Mouse (Mus musculus): ENCODE results near the gene Gm609. TPM values are rescaled to one million over a fixed set of nuclear protein-coding genes. Genes with fewer than 3 reads are reported as not detected.
"Not testable (repeated sequence)": the region's sequence is repeated elsewhere in the genome, so short reads cannot be mapped to it uniquely, and the experiment has no call there.

Gm609 gene
- polyA plus RNA-seq (2015; fragmentation: Nextera tagmentation; extraction: Ambion mirVana), result 0.08 TPM in 1 of 2 replicates, not detected in the other

DNA sequence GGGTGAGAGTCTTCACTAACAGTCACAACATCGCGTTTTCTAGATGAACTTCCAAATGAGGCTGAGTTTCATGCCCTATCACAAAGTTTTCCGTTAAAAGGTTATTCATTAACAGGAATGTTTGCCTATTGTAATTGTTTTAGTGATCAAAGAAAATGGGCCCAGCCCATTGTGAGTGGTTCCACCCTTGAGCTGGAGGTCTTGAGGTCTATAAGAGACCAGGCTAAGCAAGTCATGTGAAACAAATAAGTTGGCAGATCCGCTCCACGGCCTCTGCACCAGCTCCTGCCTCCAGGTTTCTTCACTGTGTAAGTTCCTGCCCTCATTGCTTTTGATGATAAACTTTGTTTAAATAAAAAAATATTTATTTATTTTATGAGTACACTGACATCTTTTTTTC is at the start of gene Gm609:
TSS of gene Gm609 (minus strand) at position 43 of the 400 bp plus-strand sequence.
- Histone ChIP-seq H3K4me2 (no peak within 1 kb of the TSS), H3K4me1 (no peaks in the 10 kb centered on the region), H3K9ac (replicated peaks) (no peak within 1 kb of the TSS), H3K9me3 (replicated peaks) (no peaks in the 10 kb centered on the region), H3K4me3 (replicated peaks) (no peak within 1 kb of the TSS), H3K27me3 (replicated peaks) (no peaks in the 10 kb centered on the region), H3K27ac (replicated peaks) (no peak within 1 kb of the TSS), H3K36me3 (no peaks in the 10 kb centered on the region)
- ATAC-seq (ENCODE audit: low FRiP score), result no peak
- 76% methylated on average over 5 of the region's 5 CpGs for WGBS

DNA sequence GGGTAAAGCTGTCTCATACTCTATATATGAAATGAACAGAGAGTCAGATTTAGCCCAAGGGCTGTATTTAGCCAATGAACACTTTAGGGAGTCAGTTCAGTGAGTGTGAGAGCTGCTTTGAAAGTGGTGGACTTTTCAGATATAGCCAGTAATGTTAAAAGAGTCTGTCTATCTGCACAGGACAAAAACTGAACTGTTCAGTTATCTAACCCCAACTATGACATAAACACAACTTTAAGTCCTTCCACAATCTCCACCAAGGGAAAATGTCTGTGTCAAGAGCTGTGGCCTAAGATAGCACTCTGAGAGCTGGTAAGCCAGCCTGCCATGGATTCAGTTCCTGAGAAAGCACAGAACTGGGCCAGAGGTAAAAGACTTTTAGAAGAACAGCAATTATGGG is 49.3 kb upstream of the Gm609 start:
- Histone ChIP-seq H3K4me3 (replicated peaks) (no peak overlapping the region), H3K27me3 (replicated peaks) (no peaks in the 10 kb centered on the region), H3K4me1 (no peaks in the 10 kb centered on the region), H3K4me2 (no peak overlapping the region), H3K27ac (replicated peaks) (no peak overlapping the region), H3K36me3 (no peaks in the 10 kb centered on the region), H3K9me3 (replicated peaks) (no peaks in the 10 kb centered on the region), H3K9ac (replicated peaks) (no peak overlapping the region)
- ATAC-seq (ENCODE audit: low FRiP score), result no peak

DNA sequence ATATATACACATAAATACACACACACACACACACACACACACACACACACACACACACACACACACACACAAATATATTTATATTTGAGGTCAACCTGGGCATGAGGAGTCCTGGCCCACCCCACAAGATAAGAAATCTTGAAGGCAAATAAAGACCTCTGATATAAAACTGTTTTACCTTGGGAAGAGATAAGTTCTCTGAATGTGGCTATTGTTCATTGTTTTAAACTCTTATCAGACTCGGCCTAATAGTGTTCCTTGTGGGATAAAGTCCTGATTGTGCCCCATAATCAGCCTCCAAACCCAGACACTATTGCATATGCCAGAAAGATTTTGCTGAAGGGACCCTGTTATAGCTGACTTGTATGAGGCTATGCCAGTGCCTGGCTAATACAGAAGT is 45.6 kb upstream of the Gm609 start:
- 88% methylated on average over 1 of the region's 1 CpGs for WGBS
- not testable (repeated sequence) for H3K27me3 ChIP-seq (replicated peaks); H3K9me3 ChIP-seq (replicated peaks); H3K36me3 ChIP-seq; H3K4me1 ChIP-seq; H3K9ac ChIP-seq (replicated peaks); ATAC-seq (ENCODE audit: low FRiP score); H3K4me3 ChIP-seq (replicated peaks); H3K27ac ChIP-seq (replicated peaks); H3K4me2 ChIP-seq

DNA sequence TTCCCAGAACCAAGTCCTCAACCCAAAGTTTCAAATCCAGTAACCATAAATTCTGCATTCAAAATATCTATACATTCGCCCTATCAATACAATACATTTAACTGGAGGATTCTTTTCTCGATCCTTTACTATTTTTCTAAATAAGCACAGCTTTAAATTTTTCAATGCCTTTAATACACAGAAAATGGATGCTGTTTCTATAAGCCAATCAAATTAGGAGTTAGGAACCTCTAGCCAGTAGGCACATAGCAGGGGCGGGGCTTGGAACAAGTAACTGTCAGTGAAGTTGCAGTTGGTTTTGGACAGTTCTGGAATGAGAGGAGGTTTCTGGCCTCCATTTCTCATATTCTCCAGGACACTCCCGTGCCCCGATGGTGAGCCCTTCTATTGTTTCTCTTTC is 42.2 kb upstream of the Gm609 start, which contains the start of gene Slc9c1:
TSS of gene Slc9c1 (plus strand) at position 301 of the 400 bp plus-strand sequence.
- Histone ChIP-seq H3K9ac (replicated peaks) (no peak within 1 kb of the TSS), H3K9me3 (replicated peaks) (no peaks in the 10 kb centered on the region), H3K4me3 (replicated peaks) (no peak within 1 kb of the TSS), H3K27ac (replicated peaks) (no peak within 1 kb of the TSS), H3K27me3 (replicated peaks) (no peaks in the 10 kb centered on the region), H3K4me2 (no peak within 1 kb of the TSS), H3K36me3 (no peaks in the 10 kb centered on the region), H3K4me1 (no peaks in the 10 kb centered on the region)
- WGBS, result 95% methylated on average over 5 of the region's 5 CpGs
- no peak for ATAC-seq (ENCODE audit: low FRiP score)

DNA sequence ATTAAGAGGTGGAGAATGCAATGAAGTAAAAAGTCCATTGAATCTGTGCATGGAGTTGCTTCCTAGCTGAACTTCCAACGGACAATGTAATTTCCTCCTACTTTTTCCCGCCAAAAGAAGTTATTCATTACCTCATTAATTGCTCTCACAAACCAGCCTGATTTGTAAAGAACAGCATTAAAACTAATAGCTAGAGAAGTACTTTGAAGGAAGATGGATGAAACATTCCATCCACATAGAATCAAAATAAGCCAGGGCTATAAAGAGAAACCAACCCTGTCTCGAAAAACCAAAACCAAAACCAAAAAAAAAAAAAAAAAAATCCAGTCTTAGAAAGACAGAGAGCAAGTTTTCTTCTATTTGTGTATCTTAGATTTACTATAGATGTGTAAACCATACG is 39.2 kb upstream of the Gm609 start, which contains the start of gene Gm17783:
TSS of gene Gm17783 (minus strand) at position 101 of the 400 bp plus-strand sequence.
- Histone ChIP-seq H3K27me3 (replicated peaks) (no peaks in the 10 kb centered on the region), H3K36me3 (no peaks in the 10 kb centered on the region), H3K4me3 (replicated peaks) (no peak within 1 kb of the TSS), H3K9me3 (replicated peaks) (no peaks in the 10 kb centered on the region), H3K27ac (replicated peaks) (no peak within 1 kb of the TSS), H3K9ac (replicated peaks) (no peak within 1 kb of the TSS), H3K4me1 (no peaks in the 10 kb centered on the region), H3K4me2 (no peak within 1 kb of the TSS)
- WGBS, result 83% methylated on average over 4 of the region's 4 CpGs
- ATAC-seq (ENCODE audit: low FRiP score), result no peak

DNA sequence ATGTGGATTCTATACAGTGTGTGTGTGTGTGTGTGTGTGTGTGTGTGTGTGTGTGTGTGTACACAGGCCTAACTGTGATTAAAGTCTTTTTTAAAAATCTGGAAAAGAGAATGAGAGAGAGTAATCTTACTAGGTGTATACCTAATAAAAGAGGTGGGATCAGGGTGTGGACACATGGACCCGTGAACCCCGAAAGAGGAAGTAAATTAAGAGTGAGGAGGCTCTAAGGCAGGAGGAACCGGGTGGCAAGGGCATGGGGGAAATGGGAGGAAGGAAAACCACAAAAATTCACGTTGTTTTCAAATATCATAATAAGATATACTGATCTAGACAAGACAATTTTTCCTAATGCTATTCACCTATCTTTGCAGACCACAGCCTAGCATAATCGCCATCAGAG is 32.8 kb upstream of the Gm609 start:
- Histone ChIP-seq H3K4me1 (no peaks in the 10 kb centered on the region), H3K4me2 (no peak overlapping the region), H3K4me3 (replicated peaks) (no peak overlapping the region), H3K27me3 (replicated peaks) (no peaks in the 10 kb centered on the region), H3K27ac (replicated peaks) (no peak overlapping the region), H3K9me3 (replicated peaks) (no peaks in the 10 kb centered on the region), H3K9ac (replicated peaks) (no peak overlapping the region), H3K36me3 (no peaks in the 10 kb centered on the region)
- ATAC-seq (ENCODE audit: low FRiP score), result no peak
- 81% methylated on average over 5 of the region's 5 CpGs for WGBS

DNA sequence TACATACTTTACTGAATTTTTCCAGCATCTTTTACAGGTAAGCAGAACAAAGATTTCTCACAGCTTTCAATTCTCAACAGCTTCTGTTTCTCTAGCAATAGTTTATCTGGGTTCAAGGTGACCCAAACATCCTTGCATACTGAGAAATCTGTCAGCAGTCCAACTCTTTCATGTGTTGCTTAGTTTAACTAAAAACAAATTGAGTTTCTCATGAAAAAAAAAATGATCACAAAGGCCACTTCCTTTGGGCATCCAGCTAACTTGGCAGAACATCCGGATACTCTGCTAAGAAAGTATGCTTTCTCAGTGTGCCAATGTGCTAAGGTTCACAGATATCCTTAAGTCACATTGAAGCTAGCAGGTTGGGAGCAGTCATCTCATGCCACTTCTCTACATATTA is 2.6 kb upstream of the Gm609 start:
- Histone ChIP-seq H3K9ac (replicated peaks) (no peak overlapping the region), H3K4me3 (replicated peaks) (no peak overlapping the region), H3K4me2 (no peak overlapping the region), H3K4me1 (no peaks in the 10 kb centered on the region), H3K36me3 (no peaks in the 10 kb centered on the region), H3K9me3 (replicated peaks) (no peaks in the 10 kb centered on the region), H3K27me3 (replicated peaks) (no peaks in the 10 kb centered on the region), H3K27ac (replicated peaks) (no peak overlapping the region)
- no peak for ATAC-seq (ENCODE audit: low FRiP score)
- 84% methylated on average over 1 of the region's 1 CpGs for WGBS

DNA sequence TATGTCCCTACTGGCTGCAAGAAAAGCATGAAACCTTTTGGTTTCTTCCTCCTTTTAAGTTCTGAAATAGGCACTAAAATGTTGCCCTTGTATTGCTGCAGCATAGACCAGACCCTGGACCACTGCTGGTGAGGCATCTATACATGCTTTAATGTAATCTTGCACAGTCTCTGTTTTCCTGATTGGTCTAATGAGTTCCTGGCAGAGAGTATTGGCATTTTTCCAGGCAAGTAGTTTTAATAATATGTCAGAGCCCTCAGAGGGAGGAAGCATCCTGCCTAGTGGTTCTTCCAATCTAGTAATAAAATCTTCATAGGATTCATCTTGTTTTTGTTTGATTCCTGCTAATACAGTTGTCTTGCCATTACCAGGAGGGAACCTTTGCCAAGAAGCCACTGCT is 15.8 kb downstream of the Gm609 start:
- ATAC-seq (ENCODE audit: low FRiP score), result no peak

DNA sequence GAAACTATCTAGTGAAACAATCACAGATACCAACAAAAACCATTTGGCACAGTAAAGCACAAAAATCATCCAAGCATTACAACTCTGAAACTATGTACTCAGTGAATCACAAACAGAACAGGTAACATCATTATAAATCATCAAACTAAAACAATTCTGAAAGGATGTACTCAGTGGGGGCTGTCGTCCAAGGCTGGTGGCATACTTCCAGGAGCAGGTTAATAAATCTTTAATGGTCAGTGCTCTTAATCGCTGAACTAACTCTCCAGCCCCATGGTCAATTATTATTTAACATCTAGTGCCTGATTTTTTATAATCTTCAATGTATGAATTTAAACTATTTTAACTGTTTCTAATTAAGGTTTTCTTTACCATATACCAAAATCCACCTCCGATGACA is 20.9 kb downstream of the Gm609 start:
- not testable (repeated sequence) for H3K9me3 ChIP-seq (replicated peaks); H3K27ac ChIP-seq (replicated peaks); H3K9ac ChIP-seq (replicated peaks); H3K4me3 ChIP-seq (replicated peaks); ATAC-seq (ENCODE audit: low FRiP score); H3K4me2 ChIP-seq; H3K36me3 ChIP-seq; H3K4me1 ChIP-seq; H3K27me3 ChIP-seq (replicated peaks)
- 63% methylated on average over 3 of the region's 3 CpGs for WGBS

More for the DNA sequence above, 15.8 kb downstream of the Gm609 start:
- H3K4me3 ChIP-seq (replicated peaks), result no peak overlapping the region
- no peaks in the 10 kb centered on the region for H3K36me3 ChIP-seq
- no peaks in the 10 kb centered on the region for H3K27me3 ChIP-seq (replicated peaks)
- H3K9me3 ChIP-seq (replicated peaks), result no peaks in the 10 kb centered on the region
- no peaks in the 10 kb centered on the region for H3K4me1 ChIP-seq
- H3K27ac ChIP-seq (replicated peaks), result no peak overlapping the region
- no peak overlapping the region for H3K9ac ChIP-seq (replicated peaks)
- H3K4me2 ChIP-seq, result no peak overlapping the region

DNA sequence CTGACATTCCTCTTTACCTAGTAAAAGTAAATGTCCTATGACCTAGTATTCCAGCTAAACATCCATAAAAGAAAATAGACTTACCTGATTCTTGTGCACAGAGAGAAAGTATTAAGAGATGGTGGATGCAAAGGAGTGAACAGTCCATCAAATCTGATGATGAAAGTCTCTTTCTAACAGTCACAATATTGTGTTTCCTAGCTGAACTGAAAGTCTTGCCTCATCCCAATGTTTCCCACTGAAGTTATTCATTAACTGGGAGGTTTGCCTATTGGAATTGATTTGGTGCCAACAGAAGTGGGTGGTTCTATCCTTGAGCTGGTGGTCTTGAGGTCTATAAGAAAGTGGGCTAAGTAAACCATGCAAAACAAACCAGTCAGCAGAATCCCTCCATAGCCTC is 38.0 kb downstream of the Gm609 start:
- H3K4me3 ChIP-seq (replicated peaks), result no peak overlapping the region
- H3K9me3 ChIP-seq (replicated peaks), result no peaks in the 10 kb centered on the region
- no peak for ATAC-seq (ENCODE audit: low FRiP score)

DNA sequence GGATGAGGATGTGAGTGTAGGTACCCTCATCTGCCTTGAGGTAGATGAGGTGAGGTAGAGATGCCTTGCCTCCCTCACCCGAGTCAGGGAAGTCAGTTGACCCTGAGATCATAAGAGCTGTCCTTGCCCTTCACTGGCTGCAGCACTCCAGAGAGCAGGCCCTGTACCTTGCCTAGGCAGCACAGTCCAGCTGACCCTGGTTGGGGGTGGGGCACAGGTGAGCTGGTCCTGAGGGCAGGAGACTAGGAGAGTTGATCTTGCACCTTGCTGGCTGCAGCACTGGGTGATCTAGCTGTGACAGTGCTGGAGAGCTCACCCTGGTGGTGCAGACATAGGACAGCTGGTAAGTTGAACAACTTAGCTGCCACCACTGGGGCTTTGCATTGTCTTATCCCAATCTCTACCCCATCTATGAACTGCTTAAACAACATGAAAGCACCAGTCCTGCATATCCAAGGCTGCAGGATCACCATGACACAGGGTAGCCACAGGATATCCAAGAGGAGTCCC is 55.5 kb downstream of the Gm609 start:
- Histone ChIP-seq H3K36me3 (no peaks in the 10 kb centered on the region), H3K27ac (replicated peaks) (no peak overlapping the region), H3K4me2 (no peak overlapping the region), H3K9ac (replicated peaks) (no peak overlapping the region), H3K27me3 (replicated peaks) (no peaks in the 10 kb centered on the region), H3K4me3 (replicated peaks) (no peak overlapping the region), H3K4me1 (no peaks in the 10 kb centered on the region), H3K9me3 (replicated peaks) (no peaks in the 10 kb centered on the region)
- 94% methylated on average over 1 of the region's 1 CpGs for WGBS
- no peak for ATAC-seq (ENCODE audit: low FRiP score)

More for the DNA sequence above, 38.0 kb downstream of the Gm609 start:
- Histone ChIP-seq H3K36me3 (no peaks in the 10 kb centered on the region), H3K9ac (replicated peaks) (no peak overlapping the region), H3K27ac (replicated peaks) (no peak overlapping the region), H3K4me2 (no peak overlapping the region), H3K4me1 (no peaks in the 10 kb centered on the region), H3K27me3 (replicated peaks) (no peaks in the 10 kb centered on the region)

DNA sequence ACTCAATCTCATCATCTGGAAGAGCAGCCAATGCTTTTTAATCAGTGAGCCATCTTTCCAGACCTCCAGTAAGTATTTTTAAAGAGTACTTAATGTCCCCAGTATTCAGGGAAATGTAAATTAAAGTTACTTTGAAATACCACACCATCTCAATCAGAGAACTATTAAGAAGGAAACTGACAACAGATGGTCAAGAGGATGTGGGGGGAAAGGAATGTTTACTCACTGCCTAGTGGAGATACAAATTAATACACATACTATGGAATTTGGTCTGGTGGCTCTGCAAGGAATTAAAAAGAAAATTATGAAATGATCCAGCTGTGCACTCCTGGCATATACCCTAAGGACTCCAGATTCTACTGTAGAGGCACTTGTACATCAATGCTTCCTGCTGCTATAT is 57.2 kb downstream of the Gm609 start:
- Histone ChIP-seq H3K9me3 (replicated peaks) (no peaks in the 10 kb centered on the region), H3K36me3 (no peaks in the 10 kb centered on the region), H3K27me3 (replicated peaks) (no peaks in the 10 kb centered on the region), H3K4me1 (no peaks in the 10 kb centered on the region), H3K9ac (replicated peaks) (no peak overlapping the region), H3K4me3 (replicated peaks) (no peak overlapping the region), H3K4me2 (no peak overlapping the region), H3K27ac (replicated peaks) (no peak overlapping the region)
- ATAC-seq (ENCODE audit: low FRiP score), result no peak

DNA sequence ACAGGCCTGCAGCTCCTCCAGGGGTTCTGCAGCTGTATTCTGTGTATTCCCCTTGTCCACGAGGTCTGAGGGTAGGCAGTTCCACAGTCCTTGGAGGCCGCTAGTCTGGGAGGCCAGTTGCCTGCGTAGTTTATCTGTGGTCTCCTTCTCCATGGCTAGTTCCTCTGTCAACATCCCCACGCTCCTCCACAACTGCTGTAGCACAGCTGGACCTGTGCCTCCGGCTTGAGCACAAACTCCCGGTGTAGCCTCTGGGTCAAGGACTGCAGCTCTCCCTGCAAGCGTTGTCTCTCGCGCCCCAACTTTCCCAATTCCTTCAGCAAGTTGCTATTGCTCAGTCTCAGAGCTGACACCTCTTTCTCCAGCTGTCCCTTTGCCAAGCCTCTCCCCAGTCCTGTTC is 65.1 kb downstream of the Gm609 start:
- no peaks in the 10 kb centered on the region for H3K9me3 ChIP-seq (replicated peaks)
- H3K4me1 ChIP-seq, result no peaks in the 10 kb centered on the region
- WGBS, result 93% methylated on average over 9 of the region's 9 CpGs
- no peaks in the 10 kb centered on the region for H3K36me3 ChIP-seq
- H3K9ac ChIP-seq (replicated peaks), result no peak overlapping the region
- no peaks in the 10 kb centered on the region for H3K27me3 ChIP-seq (replicated peaks)
- no peak overlapping the region for H3K27ac ChIP-seq (replicated peaks)
- no peak overlapping the region for H3K4me3 ChIP-seq (replicated peaks)
- no peak for ATAC-seq (ENCODE audit: low FRiP score)
- no peak overlapping the region for H3K4me2 ChIP-seq

All from neural tube, embryonic 15.5 days (tissue).